Mouse (Mus musculus): ENCODE measurements at regions not wholly inside any gene's neighbourhood (a gene's known extent, or its start where the extent isn't known, plus 50 kb on each side); places are given as distances from the start of the nearest gene placed in this dataset.
"Not testable (repeated sequence)": the region's sequence is repeated elsewhere in the genome, so short reads cannot be mapped to it uniquely, and the experiment has no call there.

- not testable (repeated sequence) for TF ChIP-seq CTCF (IDR thresholded peaks at IDR 0.05; ENCODE audit: low read depth, low read length); GATA1 (IDR thresholded peaks at IDR 0.05; ENCODE audit: borderline replicate concordance, low read length)
These were observed 435.8 kb upstream of the Ercc4 start for GRCm38 (mm10) chr16:12673656-12674055.
